Mouse (Mus musculus) forebrain, embryonic 11.5 days (tissue): ENCODE results near the gene Mrtfa. TPM values are rescaled to one million over a fixed set of nuclear protein-coding genes. Genes with fewer than 3 reads are reported as not detected.

Source experiments
- ATAC-seq: fragments of 200-750 bp; cut with Nextera tagmentation; replicated peaks from 2 replicates; pipeline ENCODE4 v1.8.0; 2017; ENCODE audit warnings: moderate TSS enrichment; ENCODE audit not compliant: low FRiP score
- DNase-seq: peaks from one replicate; pipeline ENCODE4 v3.0.0-alpha.2; 2017; ENCODE audit warnings: low spot score
- H3K27ac ChIP-seq: fragments of 300-500 bp; sonication (generic); 2 replicates; pipeline ENCODE4 v1.5.1; 2014; ENCODE audit warnings: low read depth, low read length
- H3K27me3 ChIP-seq: fragments of 300-500 bp; sonication (generic); 2 replicates; pipeline ENCODE4 v1.6.1; 2014; ENCODE audit warnings: mild to moderate bottlenecking, low read length, mixed read lengths; ENCODE audit not compliant: control insufficient read depth, insufficient read depth
- H3K36me3 ChIP-seq: fragments of 300-500 bp; sonication (generic); 2 replicates; pipeline ENCODE4 v1.6.1; 2014; ENCODE audit warnings: mild to moderate bottlenecking, low read length, moderate library complexity, mixed read lengths; ENCODE audit not compliant: control insufficient read depth, insufficient read depth
- H3K4me1 ChIP-seq: fragments of 300-500 bp; sonication (generic); replicated peaks from 2 replicates; pipeline ENCODE4 v1.6.1; 2014; ENCODE audit warnings: low read length, mixed read lengths; ENCODE audit not compliant: control insufficient read depth, insufficient read depth
- H3K4me2 ChIP-seq: fragments of 300-500 bp; sonication (generic); 2 replicates; pipeline ENCODE4 v1.6.1; 2014; ENCODE audit warnings: low read depth, mild to moderate bottlenecking, low read length, moderate library complexity, mixed read lengths; ENCODE audit not compliant: severe bottlenecking
- H3K4me3 ChIP-seq: fragments of 300-500 bp; sonication (generic); 2 replicates; pipeline ENCODE4 v1.5.1; 2014; ENCODE audit warnings: low read depth, low read length
- H3K9ac ChIP-seq: fragments of 300-500 bp; sonication (generic); 2 replicates; pipeline ENCODE4 v1.6.1; 2014; ENCODE audit warnings: low read length
- H3K9me3 ChIP-seq: fragments of 300-500 bp; sonication (generic); 2 replicates; pipeline ENCODE4 v1.6.1; 2016; ENCODE audit warnings: low read length, mixed read lengths; ENCODE audit not compliant: control insufficient read depth
- WGBS: fragments of 180-500 bp; shearing (Covaris S2); extraction: QIAGEN DNeasy Blood & Tissue Kit; methylation state at CpG from one replicate; pipeline ENCODE4 v1.1.7; 2014; 5-methylcytosine and 5-hydroxymethylcytosine counted together
- polyA plus RNA-seq: library from polyadenylated mRNA; unstranded; fragments of >200 nt; fragmentation: Nextera tagmentation; extraction: Ambion mirVana; gene quantifications from 2 replicates; pipeline ENCODE4 v1.2.1, GENCODE M21; 2014

The Mrtfa gene
- polyA plus RNA-seq, 1 experiment from 2014 or later: 30.5 TPM

DNA sequence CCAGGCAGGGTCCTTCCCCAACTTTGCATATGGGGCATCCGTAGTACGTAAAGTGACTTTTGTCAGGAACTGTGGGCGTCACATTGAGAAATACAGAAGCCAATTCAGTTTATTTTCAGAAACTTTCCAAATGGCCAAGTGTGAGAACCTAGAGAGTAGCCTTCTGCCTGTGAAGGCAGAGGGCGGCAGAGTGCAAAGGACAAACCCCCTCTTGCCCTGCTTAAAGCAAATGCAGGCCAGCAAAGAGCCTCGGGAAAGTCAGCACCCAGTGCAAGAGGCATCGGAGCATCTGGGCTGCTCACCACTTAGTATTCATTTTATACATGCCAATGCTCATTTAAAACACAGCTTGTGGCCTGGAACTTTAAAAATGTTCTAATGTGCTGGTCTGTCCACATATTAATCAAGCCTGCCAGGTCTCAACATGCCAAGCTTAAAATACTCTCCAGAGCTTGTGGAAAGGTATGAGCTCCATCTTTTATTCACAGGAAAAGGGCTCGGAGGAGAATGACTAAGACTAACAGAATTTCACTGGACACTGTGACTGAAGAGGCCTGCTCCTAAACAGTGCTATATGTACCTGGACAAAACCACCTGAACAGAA, 31.9 kb downstream of the Mrtfa start:
- no peaks in the 10 kb centered on the region for H3K36me3 ChIP-seq
- 82% methylated on average over 7 of the region's 7 CpGs for WGBS
- no peak overlapping the region for H3K4me2 ChIP-seq
- no peak overlapping the region for H3K4me3 ChIP-seq
- no peaks in the 10 kb centered on the region for H3K27me3 ChIP-seq
- H3K9ac ChIP-seq: no peak overlapping the region
- ATAC-seq: no peak
- no peak for DNase-seq
- H3K9me3 ChIP-seq: no peaks in the 10 kb centered on the region
- no peaks in the 10 kb centered on the region for H3K4me1 ChIP-seq
- no peak overlapping the region for H3K27ac ChIP-seq

GRCm38 (mm10) chr15:81156453-81156852, 34.1 kb downstream of the Mrtfa start:
- no peaks in the 10 kb centered on the region for H3K36me3 ChIP-seq
- H3K27me3 ChIP-seq: no peaks in the 10 kb centered on the region
- no peak overlapping the region for H3K4me2 ChIP-seq
- no peak for DNase-seq
- no peaks in the 10 kb centered on the region for H3K9me3 ChIP-seq
- 81% methylated on average over 2 of the region's 2 CpGs for WGBS
- H3K9ac ChIP-seq: no peak overlapping the region
- no peak for ATAC-seq
- no peak overlapping the region for H3K4me3 ChIP-seq
- no peak overlapping the region for H3K27ac ChIP-seq
- H3K4me1 ChIP-seq: no peaks in the 10 kb centered on the region

- no peaks in the 10 kb centered on the region for H3K36me3 ChIP-seq
- no peak overlapping the region for H3K27ac ChIP-seq
- H3K4me2 ChIP-seq: no peak overlapping the region
- no peak overlapping the region for H3K9ac ChIP-seq
- H3K4me3 ChIP-seq: no peak overlapping the region
- no peak for DNase-seq
- no peak for ATAC-seq
- H3K9me3 ChIP-seq: no peaks in the 10 kb centered on the region
- H3K27me3 ChIP-seq: no peaks in the 10 kb centered on the region
- WGBS: 100% methylated on average over 3 of the region's 3 CpGs
- no peaks in the 10 kb centered on the region for H3K4me1 ChIP-seq
These were observed 34.7 kb downstream of the Mrtfa start for GRCm38 (mm10) chr15:81155845-81156244.

DNA sequence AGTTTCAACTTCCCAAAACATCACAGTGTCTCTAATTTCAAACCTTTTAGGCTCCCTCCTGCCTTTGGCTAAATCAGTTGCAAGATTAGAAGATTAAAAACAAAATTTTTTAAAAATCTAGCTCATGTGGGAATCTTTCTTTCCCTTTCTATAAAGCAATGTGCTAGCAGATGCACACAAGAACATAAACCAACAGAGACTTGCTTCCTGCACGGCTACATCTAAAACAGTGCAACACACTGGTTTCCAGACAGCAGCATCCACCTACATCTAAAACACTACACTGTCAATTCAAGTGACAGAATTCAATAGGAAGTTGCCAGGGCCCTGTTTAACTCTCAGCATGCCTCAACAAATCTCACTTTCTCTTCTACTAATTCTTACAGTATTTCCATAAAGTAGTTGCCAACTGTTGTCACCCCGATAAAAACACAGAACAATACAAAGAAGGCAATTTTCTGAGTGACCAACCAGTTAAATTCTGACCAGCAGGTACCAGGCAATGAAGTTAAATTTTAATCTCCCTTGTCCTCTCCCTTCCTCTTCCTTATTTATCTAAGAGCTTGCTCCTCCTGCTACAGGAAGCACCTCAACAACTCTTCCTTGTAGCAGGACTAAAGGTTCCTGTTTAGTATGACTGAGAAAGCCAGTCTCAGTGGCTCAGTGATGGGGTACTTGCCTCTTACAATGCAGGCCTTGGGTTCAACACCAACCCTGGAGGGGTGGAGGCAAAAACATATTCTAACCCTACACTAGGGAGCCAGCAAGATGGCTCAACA, 35.5 kb downstream of the Mrtfa start:
- Histone ChIP-seq H3K9me3 (no peaks in the 10 kb centered on the region), H3K27ac (no peak overlapping the region), H3K4me1 (no peaks in the 10 kb centered on the region), H3K9ac (no peak overlapping the region), H3K36me3 (no peaks in the 10 kb centered on the region), H3K4me3 (no peak overlapping the region), H3K27me3 (no peaks in the 10 kb centered on the region), H3K4me2 (no peak overlapping the region)
- DNase-seq (no peak), ATAC-seq (no peak)
- 90% methylated on average over 2 of the region's 2 CpGs for WGBS

GRCm38 (mm10) chr15:81141956-81142576, 48.5 kb downstream of the Mrtfa start:
- Histone ChIP-seq H3K27me3 (no peaks in the 10 kb centered on the region), H3K27ac (no peak overlapping the region), H3K4me3 (no peak overlapping the region), H3K9ac (no peak overlapping the region), H3K4me1 (no peaks in the 10 kb centered on the region; the same call in 1 of the 2 replicates), H3K36me3 (no peaks in the 10 kb centered on the region), H3K4me2 (no peak overlapping the region), H3K9me3 (no peaks in the 10 kb centered on the region)
- no peak for DNase-seq
- 75% methylated on average over 11 of the region's 11 CpGs for WGBS
- ATAC-seq: no peak

DNA sequence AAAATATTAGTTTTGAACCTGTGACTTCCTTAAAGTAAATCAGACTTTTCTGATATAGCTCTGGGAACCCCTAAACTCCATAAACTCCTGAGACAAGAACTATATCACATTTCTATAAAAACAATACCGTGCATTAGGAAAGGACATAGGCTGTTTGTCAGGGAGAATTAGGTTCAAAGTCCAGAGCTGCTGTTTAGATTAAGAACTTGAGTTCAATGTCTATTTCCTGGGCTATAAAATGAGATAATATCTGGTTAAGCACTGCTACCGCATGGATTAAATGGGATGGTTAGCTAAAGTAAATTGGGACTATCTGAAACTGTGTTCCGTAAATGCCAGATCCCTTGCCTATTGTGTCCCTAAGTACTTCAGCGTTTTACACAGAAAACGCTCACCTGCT, 50.6 kb downstream of the Mrtfa start:
- ATAC-seq: no peak
- Histone ChIP-seq H3K9me3 (no peaks in the 10 kb centered on the region), H3K4me1 (no peaks in the 10 kb centered on the region; the same call in 1 of the 2 replicates), H3K9ac (no peak overlapping the region), H3K4me3 (no peak overlapping the region), H3K4me2 (no peak overlapping the region), H3K27ac (no peak overlapping the region), H3K36me3 (no peaks in the 10 kb centered on the region), H3K27me3 (no peaks in the 10 kb centered on the region)
- no peak for DNase-seq
- WGBS: 86% methylated on average over 5 of the region's 5 CpGs

GRCm38 (mm10) chr15:81137298-81137697, 53.3 kb downstream of the Mrtfa start:
- Histone ChIP-seq H3K27ac (no peak overlapping the region), H3K9ac (no peak overlapping the region), H3K4me2 (no peak overlapping the region), H3K9me3 (no peaks in the 10 kb centered on the region), H3K27me3 (no peaks in the 10 kb centered on the region), H3K4me1 (no peaks in the 10 kb centered on the region), H3K36me3 (no peaks in the 10 kb centered on the region), H3K4me3 (no peak overlapping the region)
- ATAC-seq (no peak), DNase-seq (no peak)
- 33% methylated on average over 6 of the region's 6 CpGs for WGBS

DNA sequence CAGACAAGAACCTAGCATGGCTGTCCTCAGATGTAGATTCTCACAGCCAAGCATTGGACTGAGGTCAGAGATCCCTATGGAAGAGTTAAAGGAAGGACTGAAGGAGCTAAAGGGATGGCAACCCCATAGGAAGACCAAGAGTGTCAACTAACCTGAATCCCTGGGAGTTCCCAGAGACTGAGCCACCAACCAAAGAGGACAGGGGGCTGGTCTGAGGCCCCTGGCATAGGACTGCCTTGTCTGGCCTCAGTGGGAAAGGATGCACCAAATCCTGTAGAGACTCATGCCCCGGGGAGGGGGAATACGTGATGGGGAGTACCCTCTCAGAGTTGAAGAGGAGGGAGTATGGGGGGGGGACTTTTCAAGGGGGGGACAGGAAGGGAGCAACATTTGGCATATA, 56.8 kb downstream of the Mrtfa start:
- H3K4me1 ChIP-seq: 0 out of 2 replicates have a peak, but pooled peaks cover 2% of the 10 kb centered on the region
- H3K27ac ChIP-seq: no peak overlapping the region
- DNase-seq (no peak), ATAC-seq (no peak)
- no peaks in the 10 kb centered on the region for H3K9me3 ChIP-seq
- H3K4me3 ChIP-seq: no peak overlapping the region
- H3K36me3 ChIP-seq: no peaks in the 10 kb centered on the region
- H3K9ac ChIP-seq: no peak overlapping the region
- WGBS: 100% methylated on average over 2 of the region's 2 CpGs
- H3K27me3 ChIP-seq: no peaks in the 10 kb centered on the region
- H3K4me2 ChIP-seq: no peak overlapping the region
